Mouse (Mus musculus) cerebellum, adult 11 months (tissue): ENCODE measurements around the gene Klhl12.
A peak's percentile ranks its signal among the peaks of the same experiment; 100 is the strongest.
"Not testable (repeated sequence)": the region's sequence is repeated elsewhere in the genome, so short reads cannot be mapped to it uniquely, and the experiment has no call there.

Source experiments
- DNase-seq: peaks from one replicate; pipeline ENCODE4 v3.0.0; 2022

Gene Klhl12

DNA sequence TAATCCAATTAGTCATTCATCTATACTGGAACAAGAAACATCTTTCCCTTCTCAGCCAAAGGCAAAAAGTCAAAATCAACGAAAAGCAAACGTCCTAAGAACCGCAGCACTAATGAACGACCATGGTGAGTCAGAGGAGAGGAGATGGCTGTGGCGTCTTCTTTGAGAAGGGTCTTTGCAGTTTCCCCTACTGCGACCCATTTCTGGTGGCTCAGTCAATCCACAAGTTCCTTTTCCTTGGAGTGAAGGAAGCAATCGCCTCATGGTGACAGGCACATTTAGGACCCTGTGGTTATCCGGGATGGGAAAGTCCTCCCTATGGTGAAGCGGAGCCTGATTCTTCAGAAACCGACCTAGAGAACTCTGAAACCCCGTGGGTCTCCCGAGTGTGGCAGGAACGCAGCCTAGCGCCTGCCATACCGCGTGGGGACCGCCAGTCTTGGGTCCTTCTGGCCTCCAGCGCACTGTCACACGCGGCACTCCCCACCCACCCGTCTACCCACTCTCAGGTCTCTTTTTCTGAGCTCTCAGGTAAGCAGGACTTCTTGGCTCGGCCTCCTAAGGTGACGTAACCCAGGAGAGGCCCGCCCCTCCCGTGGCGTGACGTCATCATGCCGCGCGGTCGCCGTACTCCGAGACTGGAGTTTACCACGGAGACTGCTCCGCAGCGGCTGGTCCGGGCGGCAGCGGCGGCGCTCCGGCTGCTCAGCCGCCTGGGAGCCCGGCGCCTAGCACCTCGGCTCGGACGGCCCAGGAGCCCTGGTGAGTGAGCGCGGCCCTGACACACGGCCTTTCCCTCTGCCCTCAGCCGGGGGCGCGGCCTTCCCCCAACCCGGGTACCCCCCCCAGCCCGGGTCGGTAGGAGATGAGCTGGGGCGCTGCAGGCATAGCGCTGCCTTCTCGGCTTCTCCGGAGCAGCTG, at the start of gene Klhl12:
TSS of gene Klhl12 (plus strand) at position 628 of the 921 bp plus-strand sequence.
- peak; percentile 96 for DNase-seq

DNA sequence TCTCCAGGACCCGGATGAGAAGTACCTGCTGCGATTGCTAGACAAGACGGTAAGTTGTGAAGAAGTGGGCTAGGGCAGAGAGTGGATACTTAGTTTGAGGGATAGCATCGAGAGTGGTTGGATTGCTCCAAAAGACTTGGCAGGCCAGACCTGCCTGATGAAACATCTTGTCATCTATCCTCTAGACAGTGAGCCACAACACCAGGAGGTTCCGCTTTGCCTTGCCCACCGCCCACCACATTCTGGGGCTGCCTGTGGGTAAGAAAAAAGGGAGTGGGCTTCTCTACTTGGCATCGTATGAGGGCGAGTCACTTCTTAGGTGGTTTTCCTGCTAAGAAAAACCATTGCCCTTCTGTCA, 48.9 kb upstream of the Klhl12 start:
- no peak for DNase-seq

DNA sequence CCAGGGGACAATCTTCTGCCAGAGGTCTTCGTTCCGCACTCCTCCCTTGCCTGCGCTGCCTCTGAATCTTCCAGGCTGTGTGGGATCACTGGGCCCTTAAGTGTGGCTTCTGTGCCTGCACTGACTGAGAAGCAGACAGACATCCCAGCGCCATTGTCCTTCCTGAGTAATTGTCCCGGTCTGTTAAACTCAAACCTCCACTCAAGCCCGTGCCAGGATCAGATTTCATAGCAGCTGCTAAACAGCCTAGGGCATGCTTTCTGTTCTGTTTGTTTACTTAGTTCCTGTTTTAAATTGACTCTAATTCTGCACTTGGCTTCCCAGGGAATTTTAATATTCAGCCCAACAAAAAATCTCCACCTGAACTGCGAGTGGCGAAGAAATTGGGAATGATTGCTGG, 47.3 kb upstream of the Klhl12 start:
- DNase-seq, result no peak

GRCm38 (mm10) chr1:134411706-134412629, 43.4 kb upstream of the Klhl12 start:
- no peak for DNase-seq

DNA sequence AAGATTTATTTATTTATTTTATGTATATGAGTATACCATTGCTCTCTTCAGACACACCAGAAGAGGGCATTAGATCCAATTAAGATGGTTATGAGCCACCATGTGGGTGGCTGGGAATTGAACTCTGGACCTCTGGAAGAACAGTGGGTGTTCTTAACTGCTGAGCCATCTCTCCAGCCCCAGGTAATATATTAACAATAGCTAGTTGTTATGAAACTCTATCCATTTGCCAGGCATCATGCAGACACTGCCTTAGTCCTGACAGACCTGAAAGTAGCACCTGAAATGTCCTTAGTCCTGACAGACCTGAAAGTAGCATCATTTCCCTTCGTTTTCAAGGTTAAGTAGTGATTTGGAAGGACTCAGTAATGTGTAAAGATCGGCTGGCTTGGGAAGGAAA, 41.3 kb upstream of the Klhl12 start:
- DNase-seq, result no peak

DNA sequence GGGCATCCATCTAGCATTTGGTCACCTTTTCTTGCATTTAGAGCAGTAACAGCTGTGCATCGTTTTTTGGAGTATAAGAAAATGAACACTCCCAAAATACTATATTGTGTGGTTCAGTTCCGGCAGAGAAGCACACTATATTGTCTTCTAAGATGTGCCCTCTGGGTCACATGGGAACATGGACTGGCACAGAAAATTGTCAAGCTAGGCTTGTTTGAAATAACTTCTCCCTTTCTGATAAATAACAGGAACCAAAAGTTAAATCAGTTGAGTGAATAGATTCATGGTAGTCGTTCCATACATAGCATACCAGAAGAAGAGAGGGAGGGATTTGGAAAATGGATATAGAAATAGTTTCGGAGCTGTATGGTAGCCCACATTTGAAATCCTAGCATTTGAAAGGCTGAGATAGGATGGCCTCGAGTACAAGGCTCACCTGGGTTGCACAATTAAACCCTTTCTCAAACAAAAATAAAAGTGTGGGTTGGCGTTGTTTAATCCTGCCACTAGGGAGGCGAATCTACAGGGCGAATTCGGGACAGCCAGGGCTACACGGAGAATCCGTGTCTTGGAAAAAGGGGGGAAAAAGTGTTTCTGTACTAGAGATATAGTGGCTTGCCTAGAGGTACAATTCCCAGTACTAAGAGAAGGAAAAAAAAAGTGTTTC, 40.7 kb upstream of the Klhl12 start:
- DNase-seq, result no peak

DNA sequence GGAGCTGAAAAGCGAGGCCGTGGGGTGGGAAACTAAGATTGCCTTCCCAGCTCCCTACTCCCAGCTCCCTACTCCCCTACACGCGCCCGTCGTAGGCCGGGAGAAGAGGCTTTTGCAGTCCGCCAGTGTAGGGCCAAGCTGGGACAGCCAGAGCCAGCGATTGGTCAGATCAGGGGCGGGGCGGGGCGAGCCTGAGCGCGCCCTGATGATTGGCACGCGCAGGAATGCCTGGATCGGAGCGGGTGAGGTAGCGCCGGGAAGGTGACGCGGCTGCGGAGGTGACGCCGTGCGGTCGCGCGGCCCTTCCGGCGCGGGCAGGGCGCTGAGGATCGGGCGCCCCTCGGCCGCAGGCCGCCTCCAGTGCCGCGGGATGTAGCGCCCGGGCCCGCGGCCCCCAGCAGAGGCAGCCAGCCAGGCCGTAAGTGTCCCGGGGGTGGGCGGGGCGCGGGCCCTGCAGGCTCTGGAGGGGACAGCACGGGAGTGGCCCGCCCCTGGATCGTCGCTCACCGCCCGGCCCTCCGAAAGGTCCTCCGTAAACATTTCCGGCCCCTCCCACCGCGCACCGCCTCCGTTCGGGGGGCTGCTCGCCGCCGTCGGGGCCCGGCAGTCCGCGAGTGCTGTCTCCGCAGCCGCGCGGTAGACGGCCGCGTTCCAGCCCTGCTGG, 40.0 kb upstream of the Klhl12 start, which contains the start of gene Adipor1:
TSS of gene Adipor1 (plus strand) at position 211 of the 664 bp plus-strand sequence.
- DNase-seq, result peak; percentile 96

- no peak for DNase-seq
Observed at GRCm38 (mm10) chr1:134418414-134418975, 36.8 kb upstream of the Klhl12 start.

- no peak for DNase-seq
Observed at GRCm38 (mm10) chr1:134419176-134419575, 36.2 kb upstream of the Klhl12 start.

DNA sequence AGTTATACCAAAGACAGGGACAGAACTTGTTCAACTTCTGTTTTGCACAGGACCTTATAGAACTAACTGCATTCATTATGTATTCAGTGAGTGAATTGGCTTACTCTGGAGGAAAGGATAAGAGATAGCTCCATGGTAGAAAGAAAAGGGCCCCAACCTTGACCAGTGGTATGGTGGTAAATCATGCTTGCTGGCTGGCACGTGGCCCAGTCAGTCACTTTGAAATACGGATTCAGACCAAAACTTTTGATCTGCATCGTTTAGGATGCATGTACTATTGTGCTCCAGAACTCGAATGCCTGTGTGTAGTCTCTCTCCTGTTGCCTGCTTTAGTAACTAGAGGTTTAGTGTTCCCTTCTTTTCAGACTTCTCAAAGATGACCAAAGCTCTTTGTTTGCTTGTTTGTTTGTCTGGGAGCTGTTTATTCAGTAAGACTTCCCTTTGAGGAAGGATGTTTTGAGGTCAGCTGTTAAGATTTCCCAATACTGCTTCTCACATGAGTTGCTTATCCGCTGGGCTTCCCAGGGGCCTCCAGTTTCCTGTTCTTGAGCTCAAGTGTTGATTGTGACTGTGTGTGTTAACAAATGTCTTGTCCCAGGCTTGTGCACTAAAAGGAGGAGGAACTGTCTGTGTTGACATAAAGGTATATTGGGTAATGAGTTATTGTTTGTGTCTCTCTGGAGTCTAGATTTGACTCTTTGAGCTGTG, 35.4 kb upstream of the Klhl12 start:
- DNase-seq, result no peak

DNA sequence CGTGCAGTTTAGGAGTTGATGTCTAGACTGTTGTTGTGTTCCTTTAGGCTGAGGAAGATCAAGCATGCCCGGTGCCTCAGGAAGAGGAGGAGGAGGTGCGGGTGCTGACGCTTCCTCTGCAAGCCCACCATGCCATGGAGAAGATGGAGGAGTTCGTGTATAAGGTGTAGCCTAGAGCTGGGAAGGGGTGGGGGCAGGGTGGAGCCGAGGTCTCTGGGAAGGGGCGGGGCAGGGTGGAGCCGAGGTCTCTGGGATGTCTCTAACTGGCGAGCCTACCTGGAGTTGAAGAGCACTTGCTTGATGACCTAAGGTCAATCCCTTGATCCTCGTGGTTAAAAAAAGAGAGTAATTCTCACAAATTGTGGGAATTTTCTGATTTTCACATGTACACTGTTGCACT, 31.4 kb upstream of the Klhl12 start:
- DNase-seq, result no peak

DNA sequence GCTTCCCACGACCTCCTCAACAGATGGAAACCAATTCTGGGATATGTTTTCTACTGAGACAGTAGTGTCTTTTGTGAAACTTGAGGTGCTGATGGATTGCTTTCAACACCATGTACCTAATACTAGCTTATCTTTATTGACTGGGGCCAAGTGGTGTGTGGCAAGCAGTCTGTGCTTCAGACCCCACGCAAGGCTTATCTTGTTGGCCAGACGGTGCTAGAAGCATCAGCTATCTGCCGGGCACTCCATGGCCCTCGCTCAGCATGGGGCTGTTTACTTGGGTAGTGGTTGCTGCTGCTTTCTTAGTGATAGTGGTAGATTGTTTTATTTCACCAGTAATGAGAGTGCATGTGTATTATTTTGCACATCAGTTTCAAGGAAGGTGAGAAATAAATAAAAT, 29.0 kb upstream of the Klhl12 start:
- DNase-seq, result no peak

DNA sequence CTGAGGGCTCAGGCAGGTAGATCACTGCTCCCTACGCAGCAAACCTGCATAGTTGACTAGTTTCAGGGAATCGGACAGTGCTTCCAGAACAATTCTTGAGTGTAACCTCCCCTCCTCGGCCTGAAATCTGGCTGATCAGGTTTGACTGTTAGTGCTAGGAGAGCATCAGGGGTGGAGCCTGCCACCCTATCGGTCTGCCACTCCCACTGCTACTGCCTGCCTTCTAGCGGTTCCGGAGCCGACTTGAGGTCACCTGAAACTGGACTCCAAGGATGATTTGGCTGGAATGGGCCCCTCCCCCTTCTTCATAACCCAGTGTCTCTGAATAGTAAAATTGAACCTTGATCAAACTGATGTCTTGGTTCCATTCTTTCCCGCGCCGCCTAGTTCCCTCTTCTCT, 22.3 kb upstream of the Klhl12 start:
- no peak for DNase-seq

GRCm38 (mm10) chr1:134433473-134433872, 21.9 kb upstream of the Klhl12 start:
- no peak for DNase-seq

GRCm38 (mm10) chr1:134435414-134435813, 19.9 kb upstream of the Klhl12 start:
- DNase-seq, result no peak

- DNase-seq, result no peak
Observed at GRCm38 (mm10) chr1:134440437-134440836, 14.9 kb upstream of the Klhl12 start.

DNA sequence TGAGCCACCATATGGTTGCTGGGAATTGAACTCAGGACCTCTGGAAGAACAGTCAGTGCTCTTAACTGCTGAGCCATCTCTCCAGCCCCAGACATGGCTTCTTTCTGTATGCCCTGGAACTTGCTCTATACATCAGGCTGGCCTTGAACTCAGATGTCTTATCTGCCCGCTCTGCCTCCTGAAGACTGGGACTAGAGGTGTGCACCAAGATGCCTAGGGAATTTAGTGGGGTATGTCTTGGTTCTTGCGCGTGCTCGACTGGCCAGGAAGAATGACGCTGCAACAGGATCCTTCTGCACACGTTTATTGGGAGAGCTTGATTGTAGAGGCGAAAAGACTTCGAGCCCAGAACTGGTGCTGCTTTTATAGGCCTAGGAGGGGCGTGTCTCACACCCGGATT, 13.6 kb upstream of the Klhl12 start:
- DNase-seq, result not testable (repeated sequence)

- DNase-seq, result no peak
Observed at GRCm38 (mm10) chr1:134442394-134442793, 12.9 kb upstream of the Klhl12 start.

DNA sequence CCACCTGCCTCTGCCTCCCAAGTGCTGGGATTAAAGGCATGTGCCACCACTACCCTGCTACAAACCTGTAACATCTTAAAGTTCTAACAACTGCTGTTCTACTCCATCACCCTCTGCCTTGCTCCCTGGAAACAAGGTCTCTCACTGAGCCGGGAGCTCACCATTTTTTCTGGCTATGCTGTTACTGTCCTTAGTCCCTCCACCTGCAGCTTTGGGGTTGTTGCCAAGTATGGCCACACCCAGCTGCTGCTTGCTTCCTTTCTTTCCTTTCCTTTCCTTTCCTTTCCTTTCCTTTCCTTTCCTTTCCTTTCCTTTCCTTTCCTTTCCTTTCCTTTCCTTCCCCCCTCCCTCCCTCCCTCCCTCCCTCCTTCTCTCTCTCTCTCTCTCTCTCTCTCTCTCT, 12.0 kb upstream of the Klhl12 start:
- DNase-seq, result not testable (repeated sequence)

DNA sequence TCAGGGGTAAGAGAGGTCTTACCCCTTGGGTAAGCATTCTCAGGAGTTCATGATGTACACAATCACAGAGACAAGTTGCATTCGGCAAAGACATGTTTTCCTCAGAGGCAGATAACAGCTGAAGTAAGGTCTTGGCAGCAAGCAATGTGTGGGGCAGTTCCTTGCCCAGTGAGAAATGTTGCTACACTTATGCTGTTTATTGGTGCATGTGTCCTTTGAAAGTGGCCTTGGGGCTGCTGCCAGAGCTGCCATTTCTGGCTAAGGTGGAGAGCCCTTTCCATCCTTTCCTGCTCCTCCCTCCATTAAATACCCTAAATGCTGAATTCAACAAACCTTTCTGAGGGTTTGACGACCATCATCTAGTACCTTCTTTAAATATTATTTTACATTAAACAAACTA, 9.9 kb upstream of the Klhl12 start:
- no peak for DNase-seq

DNA sequence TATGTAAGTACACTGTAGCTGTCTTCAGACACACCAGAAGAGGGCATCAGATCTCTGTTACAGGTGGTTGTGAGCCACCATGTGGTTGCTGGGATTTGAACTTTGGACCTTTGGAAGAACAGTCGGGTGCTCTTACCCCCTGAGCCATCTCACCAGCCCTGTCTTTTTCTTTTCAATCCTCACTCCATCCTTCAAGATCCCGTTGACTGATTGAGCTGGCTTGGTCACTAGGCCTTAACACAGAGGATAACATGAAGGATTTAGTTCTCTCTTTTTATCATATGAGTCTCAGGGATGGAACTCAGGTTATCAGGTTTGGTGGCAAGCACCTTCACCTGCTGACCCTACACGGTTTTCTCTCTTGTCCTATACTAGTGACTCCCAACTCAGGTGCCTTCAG, 6.8 kb upstream of the Klhl12 start:
- DNase-seq, result not testable (repeated sequence)

DNA sequence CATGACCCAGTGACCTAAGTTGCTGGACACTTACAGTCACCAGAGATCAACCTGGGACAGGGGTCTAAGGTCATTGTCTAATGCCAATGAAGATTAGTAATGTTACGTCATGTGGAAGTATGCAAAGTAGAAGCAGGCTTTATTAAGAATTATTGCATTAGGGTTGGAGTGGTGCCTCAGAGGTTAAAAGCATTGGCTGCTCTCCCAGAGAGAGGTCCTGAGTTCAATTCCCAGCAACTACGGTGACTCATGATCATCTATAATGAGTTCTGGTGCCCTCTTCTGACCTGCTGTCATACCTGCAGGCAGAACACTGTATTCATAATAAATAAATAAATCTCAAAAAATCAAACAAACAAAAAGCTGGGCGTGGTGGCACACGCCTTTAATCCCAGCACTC, 5.1 kb upstream of the Klhl12 start:
- no peak for DNase-seq
